Mouse (Mus musculus) MEL (cell line): ENCODE data around the gene Clic1.
A peak's percentile ranks its signal among the peaks of the same experiment; 100 is the strongest.
"Not testable (repeated sequence)": the region's sequence is repeated elsewhere in the genome, so short reads cannot be mapped to it uniquely, and the experiment has no call there.

Source experiments
- BHLHE40 ChIP-seq: IDR thresholded peaks from 2 replicates; pipeline ENCODE4 v1.6.1; 2012; ENCODE audit warnings: low read depth, mild to moderate bottlenecking, inconsistent platforms, low read length, improper control_type of control experiment, borderline replicate concordance
- CHD2 ChIP-seq: IDR thresholded peaks from 2 replicates; pipeline ENCODE4 v1.6.1; 2011; ENCODE audit warnings: low read length, improper control_type of control experiment
- CTCF ChIP-seq, 3 experiments: IDR thresholded peaks in 2 of 3; conservative IDR thresholded peaks in 1 of 3; 2 replicates each; pipeline ENCODE4 v1.5.1; 2011 to 2012; ENCODE audit warnings: low read length in 3 of 3, low read depth in 2 of 3, mild to moderate bottlenecking in 2 of 3, improper control_type of control experiment in 1 of 3, inconsistent platforms in 1 of 3, mixed read lengths in 1 of 3, moderate library complexity in 1 of 3; ENCODE audit not compliant: control insufficient read depth in 1 of 3, insufficient read depth in 1 of 3, poor library complexity in 1 of 3, severe bottlenecking in 1 of 3
- EP300 ChIP-seq, 2 experiments: IDR thresholded peaks; 2 replicates each; pipeline ENCODE4 v1.6.1; 2011; ENCODE audit warnings: improper control_type of control experiment in 2 of 2, low read length in 2 of 2, low read depth in 1 of 2, mild to moderate bottlenecking in 1 of 2
- ETS1 ChIP-seq: IDR thresholded peaks from 2 replicates; pipeline ENCODE4 v1.6.1; 2012; ENCODE audit warnings: low read depth, mild to moderate bottlenecking, inconsistent platforms, low read length, improper control_type of control experiment, moderate library complexity
- GATA1 ChIP-seq: IDR thresholded peaks from 2 replicates; pipeline ENCODE4 v1.6.1; 2011; ENCODE audit warnings: low read depth, low read length, improper control_type of control experiment
- POLR2A ChIP-seq, 2 experiments: IDR thresholded peaks; 2 replicates each; pipeline ENCODE4 v1.6.1; 2011 to 2012; ENCODE audit warnings: low read length in 2 of 2, mild to moderate bottlenecking in 2 of 2, control low read depth in 1 of 2, improper control_type of control experiment in 1 of 2, low read depth in 1 of 2, moderate library complexity in 1 of 2; ENCODE audit not compliant: control insufficient read depth in 1 of 2, insufficient read depth in 1 of 2, poor library complexity in 1 of 2
- POLR2AphosphoS5 ChIP-seq: IDR thresholded peaks from 2 replicates; pipeline ENCODE4 v1.6.1; 2012; ENCODE audit warnings: low read depth, borderline replicate concordance, mild to moderate bottlenecking, inconsistent platforms, low read length, moderate library complexity, mixed read lengths
- RCOR1 ChIP-seq: IDR thresholded peaks from 2 replicates; pipeline ENCODE4 v1.6.1; 2012; ENCODE audit warnings: low read depth, mild to moderate bottlenecking, inconsistent platforms, low read length, improper control_type of control experiment
- ZC3H11A ChIP-seq: IDR thresholded peaks from 2 replicates; pipeline ENCODE4 v1.6.1; 2012; ENCODE audit warnings: low read depth, mild to moderate bottlenecking, inconsistent platforms, low read length, improper control_type of control experiment
- ZNF384 ChIP-seq: IDR thresholded peaks from 2 replicates; pipeline ENCODE4 v1.6.1; 2012; ENCODE audit warnings: low read depth, mild to moderate bottlenecking, inconsistent platforms, low read length, improper control_type of control experiment

DNA sequence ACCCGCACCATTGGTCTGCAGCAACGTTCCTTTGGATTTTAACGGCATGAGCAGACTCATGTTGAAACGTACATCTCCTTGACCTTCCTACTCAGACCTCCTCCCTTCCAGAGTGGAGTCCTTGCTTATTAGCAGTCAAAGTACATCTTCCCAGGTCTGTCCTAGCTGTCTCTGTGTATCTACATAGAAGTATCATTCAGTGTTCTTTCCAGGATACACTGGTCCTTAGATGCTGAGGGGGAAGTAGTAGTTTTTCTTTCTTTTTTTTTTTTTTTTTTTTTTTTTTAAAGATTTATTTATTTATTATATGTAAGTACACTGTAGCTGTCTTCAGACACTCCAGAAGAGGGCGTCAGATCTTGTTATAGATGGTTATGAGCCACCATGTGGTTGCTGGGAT lies 43.9 kb upstream of the Clic1 start:
- not testable (repeated sequence) for TF ChIP-seq CTCF (IDR thresholded peaks at IDR 0.05 in 2 of 3, conservative IDR thresholded peaks at IDR 0.05 in 1 of 3; ENCODE audit: control insufficient read depth in 1 of 3, insufficient read depth in 1 of 3, low read depth in 2 of 3, low read length in 3 of 3, poor library complexity in 1 of 3, severe bottlenecking in 1 of 3); POLR2A (IDR thresholded peaks at IDR 0.05; ENCODE audit: control insufficient read depth in 1 of 2, insufficient read depth in 1 of 2, low read depth in 1 of 2, low read length in 2 of 2, poor library complexity in 1 of 2); BHLHE40; GATA1; ETS1; ZC3H11A; RCOR1; POLR2AphosphoS5; CHD2; EP300 (IDR thresholded peaks at IDR 0.05; ENCODE audit: low read depth in 1 of 2, low read length in 2 of 2)
- peak; percentile 64 for TF ChIP-seq ZNF384
